Mouse (Mus musculus): ENCODE data around the gene Ppme1.

DNA sequence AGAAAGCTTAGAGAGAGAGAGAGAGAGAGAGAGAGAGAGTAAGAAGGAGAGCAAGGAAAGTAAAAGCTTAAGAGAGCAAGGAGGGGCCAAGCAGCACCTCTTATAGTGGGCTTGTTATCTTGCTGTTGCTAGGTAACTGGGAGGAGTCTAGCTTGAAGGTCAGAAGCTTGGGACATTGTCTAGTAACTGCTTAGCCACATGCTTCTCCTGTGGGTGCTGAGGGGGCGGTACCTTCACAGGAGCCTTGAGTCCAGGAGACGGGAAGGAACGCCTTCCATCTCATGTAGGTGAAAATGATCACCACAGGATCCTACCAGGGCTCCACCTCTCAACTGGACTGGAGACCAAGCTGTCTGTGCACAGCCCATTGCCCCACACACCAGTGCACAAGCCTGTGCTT is 70.7 kb downstream of the Ppme1 start:
- TF ChIP-seq CTCF (conservative IDR thresholded peaks at IDR 0.05; ENCODE audit: low read length), result no peak
- TF ChIP-seq POU5F1 (IDR thresholded peaks at IDR 0.05; ENCODE audit: borderline replicate concordance, low read length), result no peak
